Comparison of ENCODE assay signal across 8 mouse cellular contexts in the genomic region with DNA sequence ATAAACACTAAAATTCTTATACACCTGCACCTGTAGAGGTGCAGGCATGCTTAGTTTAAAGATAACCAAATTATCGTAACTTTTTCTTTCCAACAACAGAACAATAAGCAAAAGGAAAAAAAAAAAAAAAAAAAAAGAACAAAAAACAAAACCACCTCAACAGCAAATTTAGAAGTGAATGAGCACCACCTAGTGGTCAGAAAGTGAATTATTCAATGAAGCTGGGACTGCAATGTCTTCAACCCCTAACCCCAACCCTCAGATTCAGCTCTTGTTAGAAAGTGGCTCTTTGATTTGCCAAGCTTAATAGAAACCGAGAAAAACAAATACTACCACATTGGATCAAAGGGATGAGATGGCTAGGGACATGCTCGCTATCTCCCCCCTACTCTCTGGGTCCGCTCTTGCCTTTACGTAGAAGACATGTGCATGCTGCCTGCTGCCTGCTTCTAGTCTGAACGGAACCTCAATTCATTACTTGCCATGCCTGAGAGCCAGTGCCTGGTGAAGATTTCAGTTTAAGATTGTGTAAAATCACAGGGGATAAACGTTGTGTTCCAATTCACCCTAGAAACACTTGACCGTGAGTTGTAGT.
DNase-seq lines count a peak whose midpoint lies in the region; ATAC-seq and TF ChIP-seq lines count a peak whose summit lies in the region.

No protein-coding gene starts in this region.

- ATAC-seq in forebrain, postnatal 0 days, result no peak; the same call in 1 of the 2 replicates
- no peak for ATAC-seq in midbrain, embryonic 14.5 days (ENCODE audit: low FRiP score, low TSS enrichment)

- no peaks in the 10 kb centered on the region for H3K4me1 ChIP-seq in forebrain, postnatal 0 days (ENCODE audit: insufficient read depth)
- no peaks in the 10 kb centered on the region for H3K4me1 ChIP-seq in midbrain, embryonic 14.5 days (ENCODE audit: control insufficient read depth, insufficient read depth, low read length)

- peak; percentile 28 for DNase-seq in adrenal gland, adult 2 months
- no peak for DNase-seq in adrenal gland, adult 8-10 months
- peak; percentile 47 for DNase-seq in left cerebral cortex, adult 11 months (ENCODE audit: low spot score)
- no peak for DNase-seq in left cerebral cortex, postnatal 36 days (ENCODE audit: low spot score in 2 of 2)
- peak; percentile 74 for DNase-seq in R1 (ENCODE audit: low read depth, low spot score)
- DNase-seq in forebrain, postnatal 0 days, result peak; percentile 90
- peak; percentile 91 for DNase-seq in midbrain, embryonic 14.5 days
- DNase-seq in gastrocnemius, postnatal 25 days, result no peak

- no peaks in the 10 kb centered on the region for H3K9me3 ChIP-seq in forebrain, postnatal 0 days (ENCODE audit: low read length)
- H3K9me3 ChIP-seq in midbrain, embryonic 14.5 days (ENCODE audit: control insufficient read depth, low read length), result no peaks in the 10 kb centered on the region

- H3K27ac ChIP-seq in forebrain, postnatal 0 days (ENCODE audit: low read depth, low read length), result no peak overlapping the region
- no peak overlapping the region for H3K27ac ChIP-seq in midbrain, embryonic 14.5 days (replicated peaks; ENCODE audit: low read depth, low read length)

- no peaks in the 10 kb centered on the region for H3K36me3 ChIP-seq in forebrain, postnatal 0 days (ENCODE audit: insufficient read depth)
- H3K36me3 ChIP-seq in midbrain, embryonic 14.5 days (ENCODE audit: control insufficient read depth, insufficient read depth, low read length), result no peaks in the 10 kb centered on the region

- H3K4me3 ChIP-seq in forebrain, postnatal 0 days (ENCODE audit: low read depth, low read length), result no peak overlapping the region
- no peak overlapping the region for H3K4me3 ChIP-seq in midbrain, embryonic 14.5 days (replicated peaks; ENCODE audit: low read depth, low read length)

- no peak overlapping the region for H3K9ac ChIP-seq in forebrain, postnatal 0 days
- no peak overlapping the region for H3K9ac ChIP-seq in midbrain, embryonic 14.5 days (replicated peaks; ENCODE audit: low read length)

- WGBS in forebrain, postnatal 0 days, result 53% methylated on average over 8 of the region's 8 CpGs
- WGBS in midbrain, embryonic 14.5 days, result 47% methylated on average over 8 of the region's 8 CpGs

- no peaks in the 10 kb centered on the region for H3K27me3 ChIP-seq in forebrain, postnatal 0 days (ENCODE audit: insufficient read depth, low read length)
- H3K27me3 ChIP-seq in midbrain, embryonic 14.5 days (ENCODE audit: control insufficient read depth, insufficient read depth, low read length), result no peaks in the 10 kb centered on the region

- H3K4me2 ChIP-seq in forebrain, postnatal 0 days (ENCODE audit: low read depth), result no peak overlapping the region
- H3K4me2 ChIP-seq in midbrain, embryonic 14.5 days (ENCODE audit: low read length), result no peak overlapping the region

- peak; percentile 80 for TF ChIP-seq CTCF in forebrain, postnatal 0 days (IDR thresholded peaks at IDR 0.05; ENCODE audit: low read depth)

- intact Hi-C loops in left cerebral cortex, postnatal 36 days (cut with DNase I), result loop anchor here (5.0 kb wide), 2 partner anchors 254 to 396 kb away; no protein-coding TSS in a partner anchor

Comparison
In these comparisons a context has a peak if more than half of its experiments do, and no peak if none do; other contexts are left out.
1. DNase-seq: peak in adrenal gland, adult 2 months (single experiment), left cerebral cortex, adult 11 months (single experiment), R1 (single experiment), forebrain, postnatal 0 days (single experiment) and midbrain, embryonic 14.5 days (single experiment); none in adrenal gland, adult 8-10 months (single experiment), left cerebral cortex, postnatal 36 days (0 of 2) and gastrocnemius, postnatal 25 days (single experiment).